ENCODE assay signal across 8 mouse cellular contexts in genomic region chr19:57007781-57008710, GRCm38 (mm10). TPM values are rescaled to one million over a fixed set of nuclear protein-coding genes. Genes with fewer than 3 reads are reported as not detected.
DNase-seq lines count a peak whose midpoint lies in the region; ATAC-seq lines count a peak whose summit lies in the region.

Gene Afap1l2 (minus strand): TSS chr19:57008228.

- peak within 1 kb of the TSS; percentile 47 for H3K4me3 ChIP-seq in liver, embryonic 12.5 days
- H3K4me3 ChIP-seq in neural tube, embryonic 13.5 days: peak within 1 kb of the TSS; percentile 46

- peaks cover 62% of the 10 kb centered on the region for H3K27me3 ChIP-seq in liver, embryonic 12.5 days (replicated peaks)
- H3K27me3 ChIP-seq in neural tube, embryonic 13.5 days: peaks cover 36% of the 10 kb centered on the region

- WGBS in liver, embryonic 12.5 days (ENCODE audit: insufficient replicate concordance): 4% methylated on average over 68 of the region's 68 CpGs
- 4% methylated on average over 68 of the region's 68 CpGs for WGBS in neural tube, embryonic 13.5 days

- peaks cover 9% of the 10 kb centered on the region; the same call in 1 of the 2 replicates for H3K4me1 ChIP-seq in liver, embryonic 12.5 days
- peaks cover 39% of the 10 kb centered on the region for H3K4me1 ChIP-seq in neural tube, embryonic 13.5 days (replicated peaks)

- peak within 1 kb of the TSS; percentile 62 for H3K4me2 ChIP-seq in liver, embryonic 12.5 days
- H3K4me2 ChIP-seq in neural tube, embryonic 13.5 days: peak within 1 kb of the TSS; percentile 74

- peak; percentile 36 for DNase-seq in thymus, postnatal 4 days
- no peak for DNase-seq in thymus, postnatal 25 days
- peak; percentile 61 for DNase-seq in embryo, embryonic 10.5 days (ENCODE audit: low spot score)
- peak; percentile 72 to 80 for DNase-seq in heart, adult 18-20 months
- peak; percentile 84 for DNase-seq in kidney, adult 18-20 months
- DNase-seq in T-cell, adult 2 months (ENCODE audit: low spot score): no peak

- no peaks in the 10 kb centered on the region for H3K9me3 ChIP-seq in liver, embryonic 12.5 days (replicated peaks)
- no peaks in the 10 kb centered on the region for H3K9me3 ChIP-seq in neural tube, embryonic 13.5 days

- 0 out of 2 replicates have a peak, but pooled peaks have one; percentile 24 for ATAC-seq in liver, embryonic 12.5 days
- ATAC-seq in neural tube, embryonic 13.5 days (ENCODE audit: low read depth): peak; percentile 41; the same call in 1 of the 2 replicates

- no peak within 1 kb of the TSS for H3K27ac ChIP-seq in liver, embryonic 12.5 days
- 0 out of 2 replicates have a peak within 1 kb of the TSS, but pooled peaks have one; percentile 7 for H3K27ac ChIP-seq in neural tube, embryonic 13.5 days (replicated peaks)

- no peaks in the 10 kb centered on the region for H3K36me3 ChIP-seq in liver, embryonic 12.5 days
- H3K36me3 ChIP-seq in neural tube, embryonic 13.5 days: no peaks in the 10 kb centered on the region

- H3K9ac ChIP-seq in liver, embryonic 12.5 days: no peak within 1 kb of the TSS; the same call in 1 of the 2 replicates
- H3K9ac ChIP-seq in neural tube, embryonic 13.5 days: peak within 1 kb of the TSS; percentile 70

RNA-seq across cellular contexts. Expression of gene Afap1l2, which starts in this region (rescaled TPM):
- total RNA-seq in heart, adult 18-20 months (2021): 1 to 10 TPM; 1.8 to 2.4 TPM
- polyA plus RNA-seq in liver, embryonic 12.5 days (2016; fragmentation: Nextera tagmentation; extraction: Ambion mirVana): 1.2 and 1.3 TPM in 2 replicates
- polyA plus RNA-seq in neural tube, embryonic 13.5 days (2015; fragmentation: Nextera tagmentation; extraction: Ambion mirVana): 17.7 and 18.7 TPM in 2 replicates

Comparison
In these comparisons a context has a peak if more than half of its experiments do, and no peak if none do; other contexts are left out.
1. DNase-seq: peak in thymus, postnatal 4 days (single experiment), embryo, embryonic 10.5 days (single experiment), heart, adult 18-20 months (2 of 2) and kidney, adult 18-20 months (single experiment); none in thymus, postnatal 25 days (single experiment) and T-cell, adult 2 months (single experiment).